Comparison of ENCODE assay signal across 9 mouse cellular contexts in the genomic region with DNA sequence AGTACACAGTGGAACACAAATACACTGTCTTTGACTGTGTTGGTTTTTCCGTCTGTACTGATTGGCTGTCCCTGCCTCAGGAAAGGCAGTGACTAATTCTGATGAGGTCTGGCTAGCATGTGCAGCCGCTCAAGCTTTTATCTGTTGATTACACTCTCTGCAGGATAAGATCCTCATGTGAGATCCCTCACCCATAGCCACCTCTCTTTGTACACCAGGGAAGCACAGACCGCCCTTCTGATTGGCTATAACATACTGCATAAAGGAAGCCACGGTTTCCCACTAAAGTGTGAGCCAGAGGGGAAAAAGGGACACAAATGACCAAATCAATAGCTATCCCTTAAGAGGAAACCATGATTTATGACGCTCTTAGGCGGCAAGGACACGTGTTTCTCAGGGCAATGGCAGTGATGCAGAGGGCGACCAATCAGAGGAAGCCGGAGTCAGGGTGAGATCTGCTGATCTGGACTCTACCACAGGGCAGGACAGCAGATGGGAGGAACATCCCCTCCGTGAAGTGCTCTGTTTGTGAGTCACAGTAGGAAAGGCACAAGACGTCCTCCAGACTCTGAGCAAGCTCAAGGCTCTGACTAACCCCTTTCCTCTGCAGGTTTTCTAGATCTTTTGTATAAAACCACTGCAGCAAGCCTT.
DNase-seq lines count a peak whose midpoint lies in the region; TF ChIP-seq lines count a peak whose summit lies in the region.
"Had no signal": no experiment of that assay in that cellular context is flagged by ENCODE, and none has a peak within 500 bp of the region (broad histone marks: within the 10 kb centered on the region; RNA-seq: fewer than 3 reads in every experiment).

No protein-coding gene starts in this region.

- H3K36me3 ChIP-seq in C2C12 (ENCODE audit: control insufficient read depth, insufficient read depth), result no peaks in the 10 kb centered on the region
- H3K36me3 ChIP-seq: G1E had no signal

- H3K79me2 ChIP-seq in C2C12 (ENCODE audit: control insufficient read depth, insufficient read depth), result no peaks in the 10 kb centered on the region

- DNase-seq in frontal cortex, adult 2 months (ENCODE audit: extremely low spot score in 1 of 2, low spot score in 1 of 2), result peak; percentile 56 to 74
- no peak for DNase-seq in frontal cortex, postnatal 14 days (ENCODE audit: low spot score in 2 of 2)
- DNase-seq in embryo, embryonic 10.5 days (ENCODE audit: low spot score), result peak; percentile 65
- peak; percentile 23 to 30 for DNase-seq in left cerebral cortex, postnatal 36 days (ENCODE audit: low spot score in 2 of 2)
- DNase-seq in natural killer cell, adult 2 months (ENCODE audit: low spot score in 2 of 2), result no peak
- DNase-seq in spleen, postnatal 36 days (ENCODE audit: low spot score in 2 of 2), result no peak
- DNase-seq in retina, postnatal 1 day, result no peak

- peak overlapping the region; percentile 32 for H3ac ChIP-seq in C2C12 (ENCODE audit: control insufficient read depth, insufficient read length, low read depth)

- no peaks in the 10 kb centered on the region for H3K27me3 ChIP-seq in C2C12 (ENCODE audit: control insufficient read depth, insufficient read depth, insufficient read length)

- intact Hi-C loops in left cerebral cortex, postnatal 36 days (cut with DNase I), result no loop called here

- no peak for TF ChIP-seq CTCF in C2C12 (IDR thresholded peaks at IDR 0.05; ENCODE audit: control insufficient read depth, insufficient read depth, insufficient read length)

- H3K79me3 ChIP-seq in C2C12 (ENCODE audit: low read depth), result no peaks in the 10 kb centered on the region

- no peak overlapping the region for H3K4me3 ChIP-seq in C2C12 (ENCODE audit: insufficient read depth, poor library complexity, severe bottlenecking)

TF ChIP-seq in C2C12, 6 proteins besides CTCF, POLR2A, EP300 and RAD21:
- TF ChIP-seq USF1 (IDR thresholded peaks at IDR 0.05; ENCODE audit: low read depth) (peak; percentile 75), FOSL1 (IDR thresholded peaks at IDR 0.05; ENCODE audit: insufficient read depth, low read length, poor library complexity, severe bottlenecking) (no peak), MYOD1 (IDR thresholded peaks at IDR 0.05; ENCODE audit: control insufficient read depth, insufficient read length, low read depth) (no peak), MAX (IDR thresholded peaks at IDR 0.05) (peak; percentile 45)

Comparison
In these comparisons a context has a peak if more than half of its experiments do, and no peak if none do; other contexts are left out.
1. DNase-seq: peak in frontal cortex, adult 2 months (2 of 2), embryo, embryonic 10.5 days (single experiment) and left cerebral cortex, postnatal 36 days (2 of 2); none in frontal cortex, postnatal 14 days (0 of 2), natural killer cell, adult 2 months (0 of 2), spleen, postnatal 36 days (0 of 2) and retina, postnatal 1 day (single experiment).